Mouse (Mus musculus) hindbrain, embryonic 13.5 days (tissue): ENCODE measurements around the gene Plvap. TPM values are rescaled to one million over a fixed set of nuclear protein-coding genes. Genes with fewer than 3 reads are reported as not detected.

ENCODE experiments used
- ATAC-seq: fragments of 200-750 bp; cut with Nextera tagmentation; 2 replicates; pipeline ENCODE4 v1.8.0; 2017; ENCODE audit warnings: moderate TSS enrichment; ENCODE audit not compliant: low FRiP score
- H3K27ac ChIP-seq: fragments of 300-500 bp; sonication (generic); 2 replicates; pipeline ENCODE4 v1.5.1; 2015; ENCODE audit warnings: inconsistent platforms, mild to moderate bottlenecking, moderate library complexity
- H3K27me3 ChIP-seq: fragments of 300-500 bp; sonication (generic); 2 replicates; pipeline ENCODE4 v1.6.1; 2015; ENCODE audit warnings: mild to moderate bottlenecking, inconsistent platforms
- H3K36me3 ChIP-seq: fragments of 300-500 bp; sonication (generic); 2 replicates; pipeline ENCODE4 v1.6.1; 2015; ENCODE audit warnings: mild to moderate bottlenecking, inconsistent platforms
- H3K4me1 ChIP-seq: fragments of 300-500 bp; sonication (generic); replicated peaks from 2 replicates; pipeline ENCODE4 v1.6.1; 2015; ENCODE audit warnings: inconsistent platforms
- H3K4me2 ChIP-seq: fragments of 300-500 bp; sonication (generic); 2 replicates; pipeline ENCODE4 v1.6.1; 2015; ENCODE audit warnings: inconsistent platforms, mild to moderate bottlenecking, moderate library complexity
- H3K4me3 ChIP-seq: fragments of 300-500 bp; sonication (generic); 2 replicates; pipeline ENCODE4 v1.5.1; 2015; ENCODE audit warnings: mild to moderate bottlenecking, inconsistent platforms
- H3K9ac ChIP-seq: fragments of 300-500 bp; sonication (generic); 2 replicates; pipeline ENCODE4 v1.6.1; 2015; ENCODE audit warnings: mild to moderate bottlenecking, inconsistent platforms
- H3K9me3 ChIP-seq: fragments of 300-500 bp; sonication (generic); 2 replicates; pipeline ENCODE4 v1.6.1; 2016; ENCODE audit warnings: inconsistent platforms
- WGBS: fragments of 180-500 bp; shearing (Covaris S2); methylation state at CpG from one replicate; pipeline ENCODE4 v1.1.7; 2015; 5-methylcytosine and 5-hydroxymethylcytosine counted together
- polyA plus RNA-seq: library from polyadenylated mRNA; unstranded; fragments of >200 nt; fragmentation: Nextera tagmentation; extraction: Ambion mirVana; gene quantifications from 2 replicates; pipeline ENCODE4 v1.2.1, GENCODE M21; 2015

Gene Plvap
- 13.8 and 14.0 TPM in 2 replicates for polyA plus RNA-seq

DNA sequence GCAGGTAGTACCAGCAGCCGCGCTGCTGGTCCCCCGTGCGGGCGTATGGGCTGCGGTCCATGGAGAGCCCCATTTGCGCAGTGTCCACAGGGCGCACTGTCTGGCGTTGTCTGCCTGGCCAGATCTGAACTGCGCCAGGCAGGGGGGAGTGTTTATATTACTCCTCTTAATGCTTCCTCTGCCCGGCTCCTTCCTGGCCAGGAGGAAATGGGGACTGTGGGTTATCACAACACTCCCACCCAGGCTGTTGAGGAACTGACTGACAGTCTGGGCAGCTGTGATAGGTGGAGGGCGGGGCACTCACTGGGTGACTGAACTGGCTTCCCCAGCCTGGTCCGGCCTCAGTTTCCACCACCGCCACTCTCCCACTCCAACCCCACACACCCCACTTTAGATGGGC is at the start of gene Plvap:
Gene Plvap, minus strand, starts transcription at position 109 of the 400 bp plus-strand sequence.
- no peaks in the 10 kb centered on the region for H3K36me3 ChIP-seq
- ATAC-seq = no peak
- no peak within 1 kb of the TSS for H3K4me2 ChIP-seq
- no peak within 1 kb of the TSS for H3K27ac ChIP-seq
- H3K9ac ChIP-seq = no peak within 1 kb of the TSS
- peaks cover 16% of the 10 kb centered on the region for H3K4me1 ChIP-seq
- H3K4me3 ChIP-seq = no peak within 1 kb of the TSS
- H3K9me3 ChIP-seq = no peaks in the 10 kb centered on the region
- peaks cover 52% of the 10 kb centered on the region for H3K27me3 ChIP-seq
- WGBS = 70% methylated on average over 14 of the region's 14 CpGs

- Histone ChIP-seq H3K4me1 (peaks cover 18% of the 10 kb centered on the region), H3K4me3 (no peak overlapping the region), H3K27me3 (peaks cover 95% of the 10 kb centered on the region), H3K36me3 (no peaks in the 10 kb centered on the region), H3K27ac (no peak overlapping the region), H3K9me3 (0 out of 2 replicates have a peak, but pooled peaks cover 4% of the 10 kb centered on the region), H3K9ac (no peak overlapping the region), H3K4me2 (no peak overlapping the region)
- ATAC-seq = no peak
- WGBS = 86% methylated on average over 5 of the region's 5 CpGs
Measured at GRCm38 (mm10) chr8:71560765-71561164, 49.2 kb upstream of the Plvap start.

- Histone ChIP-seq H3K9me3 (0 out of 2 replicates have a peak, but pooled peaks cover 4% of the 10 kb centered on the region), H3K27me3 (peaks cover 97% of the 10 kb centered on the region), H3K27ac (no peak overlapping the region), H3K9ac (no peak overlapping the region), H3K36me3 (no peaks in the 10 kb centered on the region), H3K4me2 (no peak overlapping the region), H3K4me1 (peaks cover 18% of the 10 kb centered on the region), H3K4me3 (no peak overlapping the region)
- no peak for ATAC-seq
- 89% methylated on average over 3 of the region's 3 CpGs for WGBS
Measured at GRCm38 (mm10) chr8:71560071-71560470, 48.5 kb upstream of the Plvap start.

DNA sequence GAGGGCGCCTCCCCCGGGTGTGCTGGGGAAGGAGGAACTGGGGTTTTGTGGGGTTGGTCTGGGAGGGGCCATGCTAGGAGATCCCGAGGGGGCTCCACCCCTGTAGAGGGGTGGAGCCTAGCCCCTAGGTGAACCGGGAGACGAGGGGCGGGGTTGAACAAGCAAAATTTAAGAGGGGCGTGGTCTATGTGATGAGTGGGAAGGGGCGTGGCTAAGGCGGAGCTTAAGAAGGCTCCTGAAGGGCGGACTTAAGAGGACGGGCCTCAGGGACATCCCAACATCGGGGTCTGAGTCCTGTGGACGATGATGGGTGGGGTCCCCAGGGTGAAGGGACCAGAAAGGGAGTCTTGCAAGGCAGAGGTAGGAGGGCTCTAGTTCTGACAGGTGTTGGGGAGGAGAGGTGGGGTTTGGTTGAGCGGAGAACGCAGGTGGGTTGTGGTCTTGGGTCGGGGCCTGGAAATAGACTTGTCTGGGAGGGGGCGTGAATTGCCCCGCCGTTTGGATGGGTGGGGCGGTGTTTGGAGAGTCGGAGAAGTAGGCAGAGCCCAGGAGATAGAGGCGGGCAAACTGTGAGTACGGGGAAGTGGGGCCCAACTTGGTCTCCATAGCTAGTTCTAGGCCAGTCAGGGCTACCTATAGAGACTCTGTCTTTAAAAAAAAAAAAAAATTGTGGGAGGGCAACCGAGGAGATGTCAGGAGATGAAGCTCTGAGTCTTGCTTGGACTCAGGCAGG is 47.6 kb upstream of the Plvap start:
- peaks cover 18% of the 10 kb centered on the region for H3K4me1 ChIP-seq
- peaks cover 99% of the 10 kb centered on the region for H3K27me3 ChIP-seq
- 0 out of 2 replicates have a peak overlapping the region, but pooled peaks have one; percentile 39 for H3K9ac ChIP-seq
- 0 out of 2 replicates have a peak, but pooled peaks cover 2% of the 10 kb centered on the region for H3K9me3 ChIP-seq
- 2% methylated on average over 24 of the region's 24 CpGs for WGBS
- H3K27ac ChIP-seq = no peak overlapping the region
- no peak for ATAC-seq
- peak overlapping the region; percentile 45 for H3K4me2 ChIP-seq
- H3K4me3 ChIP-seq = peak overlapping the region; percentile 25
- H3K36me3 ChIP-seq = no peaks in the 10 kb centered on the region

- H3K4me3 ChIP-seq = peak within 1 kb of the TSS; percentile 25
- peak within 1 kb of the TSS; percentile 39; the same call in 1 of the 2 replicates for H3K9ac ChIP-seq
- H3K27me3 ChIP-seq = peaks cover 96% of the 10 kb centered on the region
- no peaks in the 10 kb centered on the region for H3K36me3 ChIP-seq
- ATAC-seq = no peak
- H3K4me2 ChIP-seq = peak within 1 kb of the TSS; percentile 45
- peaks cover 18% of the 10 kb centered on the region for H3K4me1 ChIP-seq
- no peaks in the 10 kb centered on the region for H3K9me3 ChIP-seq
- WGBS = 4% methylated on average over 70 of the region's 70 CpGs
- H3K27ac ChIP-seq = no peak within 1 kb of the TSS
Measured at GRCm38 (mm10) chr8:71558071-71558957, 46.8 kb upstream of the Plvap start, which contains the start of gene Tmem221. Tmem221 (minus strand) TSS chr8:71558871.

GRCm38 (mm10) chr8:71554644-71555043 is 43.1 kb upstream of the Plvap start:
- Histone ChIP-seq H3K4me2 (no peak overlapping the region), H3K27me3 (peaks cover 59% of the 10 kb centered on the region), H3K27ac (no peak overlapping the region), H3K9me3 (no peaks in the 10 kb centered on the region), H3K9ac (no peak overlapping the region), H3K4me3 (no peak overlapping the region), H3K4me1 (peaks cover 11% of the 10 kb centered on the region; the same call in 1 of the 2 replicates), H3K36me3 (no peaks in the 10 kb centered on the region)
- 95% methylated on average over 2 of the region's 2 CpGs for WGBS
- no peak for ATAC-seq

DNA sequence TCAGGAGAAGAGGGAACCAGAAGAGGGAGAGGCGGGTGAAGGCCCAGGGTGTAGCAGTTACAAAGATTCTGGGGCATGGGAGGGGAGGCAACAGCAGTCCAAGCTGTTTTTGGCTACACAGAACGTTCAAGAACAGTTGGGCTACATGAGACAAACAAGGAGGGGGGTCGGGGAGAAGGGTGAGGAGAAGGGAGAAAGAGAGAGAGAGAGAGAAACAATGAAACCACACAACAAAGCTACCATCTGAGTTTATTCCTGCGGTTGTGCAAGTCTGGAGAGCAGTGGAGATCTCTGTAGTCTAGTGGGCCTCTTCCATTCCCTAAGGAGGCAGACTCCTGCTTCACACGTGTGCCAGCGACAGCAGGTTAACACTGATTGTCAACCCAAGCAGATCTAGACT is 42.4 kb upstream of the Plvap start:
- H3K4me3 ChIP-seq = no peak overlapping the region
- H3K9ac ChIP-seq = no peak overlapping the region
- no peak for ATAC-seq
- no peaks in the 10 kb centered on the region for H3K9me3 ChIP-seq
- WGBS = 67% methylated on average over 6 of the region's 6 CpGs
- 0 out of 2 replicates have a peak, but pooled peaks cover 5% of the 10 kb centered on the region for H3K36me3 ChIP-seq
- H3K4me2 ChIP-seq = no peak overlapping the region
- H3K4me1 ChIP-seq = peaks cover 8% of the 10 kb centered on the region; the same call in 1 of the 2 replicates
- no peak overlapping the region for H3K27ac ChIP-seq
- peaks cover 53% of the 10 kb centered on the region for H3K27me3 ChIP-seq

GRCm38 (mm10) chr8:71552770-71553169 is 41.2 kb upstream of the Plvap start:
- Histone ChIP-seq H3K9ac (no peak overlapping the region), H3K9me3 (no peaks in the 10 kb centered on the region), H3K4me2 (no peak overlapping the region), H3K27ac (no peak overlapping the region), H3K4me1 (no peaks in the 10 kb centered on the region), H3K4me3 (no peak overlapping the region), H3K36me3 (peaks cover 15% of the 10 kb centered on the region), H3K27me3 (peaks cover 41% of the 10 kb centered on the region)
- ATAC-seq = no peak
- WGBS = 78% methylated on average over 6 of the region's 6 CpGs

DNA sequence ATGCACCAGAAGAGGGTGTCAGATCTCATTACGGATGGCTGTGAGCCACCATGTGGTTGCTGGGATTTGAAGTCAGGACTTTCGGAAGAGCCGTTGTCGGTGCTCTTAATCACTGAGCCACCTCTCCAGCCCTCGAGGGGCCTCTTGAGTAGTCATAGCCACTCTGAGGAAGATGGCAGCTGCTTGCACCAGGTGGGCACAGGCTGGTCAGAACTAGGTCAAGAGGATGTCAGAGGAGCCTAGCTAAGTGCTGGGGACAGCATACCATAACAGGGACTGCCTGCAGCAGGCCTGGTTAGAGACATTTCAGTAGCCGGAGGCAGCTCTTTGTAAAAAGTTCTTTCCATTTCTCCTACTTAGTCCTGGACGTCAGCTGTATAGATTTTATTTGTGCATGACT is 39.2 kb upstream of the Plvap start:
- Histone ChIP-seq H3K27me3 (peaks cover 21% of the 10 kb centered on the region), H3K36me3 (peaks cover 33% of the 10 kb centered on the region), H3K4me2 (no peak overlapping the region), H3K4me3 (no peak overlapping the region), H3K9me3 (no peaks in the 10 kb centered on the region), H3K27ac (no peak overlapping the region), H3K4me1 (no peaks in the 10 kb centered on the region), H3K9ac (no peak overlapping the region)
- 73% methylated on average over 7 of the region's 7 CpGs for WGBS
- ATAC-seq = no peak

GRCm38 (mm10) chr8:71547590-71547989 is 36.0 kb upstream of the Plvap start:
- H3K4me1 ChIP-seq = peaks cover 9% of the 10 kb centered on the region
- 86% methylated on average over 7 of the region's 7 CpGs for WGBS
- ATAC-seq = no peak
- peaks cover 41% of the 10 kb centered on the region for H3K36me3 ChIP-seq
- no peaks in the 10 kb centered on the region for H3K27me3 ChIP-seq
- H3K9ac ChIP-seq = no peak overlapping the region
- no peaks in the 10 kb centered on the region for H3K9me3 ChIP-seq
- H3K4me3 ChIP-seq = no peak overlapping the region
- no peak overlapping the region for H3K27ac ChIP-seq
- no peak overlapping the region for H3K4me2 ChIP-seq

- Histone ChIP-seq H3K27me3 (no peaks in the 10 kb centered on the region), H3K36me3 (peaks cover 41% of the 10 kb centered on the region)
- WGBS = 92% methylated on average over 11 of the region's 11 CpGs
Measured at GRCm38 (mm10) chr8:71545053-71545452, 33.5 kb upstream of the Plvap start.

GRCm38 (mm10) chr8:71543755-71544154 is 32.2 kb upstream of the Plvap start:
- Histone ChIP-seq H3K9ac (peak overlapping the region; percentile 91), H3K36me3 (peaks cover 34% of the 10 kb centered on the region), H3K27ac (no peak overlapping the region), H3K4me2 (peak overlapping the region; percentile 76), H3K27me3 (0 out of 2 replicates have a peak, but pooled peaks cover 4% of the 10 kb centered on the region), H3K4me1 (peaks cover 9% of the 10 kb centered on the region), H3K9me3 (no peaks in the 10 kb centered on the region), H3K4me3 (peak overlapping the region; percentile 87)
- ATAC-seq = no peak
- WGBS = 90% methylated on average over 9 of the region's 9 CpGs

More at GRCm38 (mm10) chr8:71545053-71545452, 33.5 kb upstream of the Plvap start:
- no peak overlapping the region for H3K4me3 ChIP-seq
- no peaks in the 10 kb centered on the region for H3K9me3 ChIP-seq
- H3K27ac ChIP-seq = no peak overlapping the region
- H3K9ac ChIP-seq = no peak overlapping the region
- no peak for ATAC-seq
- peaks cover 9% of the 10 kb centered on the region for H3K4me1 ChIP-seq
- H3K4me2 ChIP-seq = no peak overlapping the region
